Mouse (Mus musculus) frontal cortex, postnatal 14 days (tissue): Measurements from ENCODE around the gene Sh3bgrl.
"Not testable (repeated sequence)": the region's sequence is repeated elsewhere in the genome, so short reads cannot be mapped to it uniquely, and the experiment has no call there.

Source experiments
- DNase-seq, 2 experiments: peaks; one replicate each; pipeline ENCODE4 v3.0.0; 2022; ENCODE audit warnings: low spot score in 2 of 2

Sh3bgrl gene

DNA sequence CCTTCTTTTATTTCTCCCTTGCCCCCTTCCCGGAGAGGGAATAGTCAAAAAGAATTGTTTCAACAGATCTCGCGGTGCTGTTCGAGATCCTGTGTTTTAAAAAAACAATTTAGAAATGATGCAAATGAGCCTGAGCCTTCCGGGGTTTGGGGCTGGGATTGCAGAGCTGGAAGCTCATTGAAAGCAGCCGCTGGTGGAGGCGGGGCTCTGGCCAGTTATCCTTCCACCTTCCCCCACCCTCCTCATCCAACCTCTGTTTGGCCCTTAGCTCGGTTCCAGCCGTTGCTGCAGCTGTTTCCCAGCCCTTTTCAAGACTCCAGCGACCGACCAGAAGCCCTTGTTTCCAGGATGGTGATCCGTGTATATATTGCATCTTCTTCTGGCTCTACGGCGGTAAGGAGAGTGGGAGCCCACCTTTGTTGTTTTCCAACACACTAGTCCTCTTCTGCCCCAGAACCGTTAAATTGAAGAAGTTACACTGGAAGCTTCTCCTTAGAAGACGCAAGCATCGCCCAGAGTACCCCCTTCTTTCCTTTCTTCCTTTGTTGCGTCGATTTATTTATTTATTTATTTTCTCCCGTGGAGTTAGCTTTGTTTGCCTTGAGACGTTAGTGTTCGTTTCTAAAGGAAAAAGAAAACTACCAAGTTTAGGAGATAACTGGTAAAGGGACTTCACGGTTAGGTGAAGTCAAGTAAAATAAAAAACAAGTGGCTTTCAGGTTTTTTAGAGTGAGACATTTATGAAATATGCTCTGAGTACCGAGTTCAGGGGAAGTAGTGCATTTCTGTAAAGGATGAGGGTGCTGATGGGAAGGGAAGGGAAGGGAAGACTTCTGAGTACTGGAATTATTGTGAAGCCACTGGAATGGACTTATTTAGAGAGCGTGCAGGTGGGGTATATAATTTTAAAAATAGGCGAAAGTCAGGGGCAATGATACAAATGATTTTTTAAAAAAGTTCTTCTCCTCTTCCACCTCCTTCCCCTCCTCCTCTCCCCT lies at the start of gene Sh3bgrl:
Gene Sh3bgrl, plus strand, starts transcription at position 121 of the 998 bp plus-strand sequence.
- peak; percentile 30 to 34 for DNase-seq

- DNase-seq: no peak
Measured at GRCm38 (mm10) chrX:109047773-109048172, 47.4 kb upstream of the Sh3bgrl start.

- no peak for DNase-seq
Measured at GRCm38 (mm10) chrX:109071719-109072118, 23.4 kb upstream of the Sh3bgrl start.

DNA sequence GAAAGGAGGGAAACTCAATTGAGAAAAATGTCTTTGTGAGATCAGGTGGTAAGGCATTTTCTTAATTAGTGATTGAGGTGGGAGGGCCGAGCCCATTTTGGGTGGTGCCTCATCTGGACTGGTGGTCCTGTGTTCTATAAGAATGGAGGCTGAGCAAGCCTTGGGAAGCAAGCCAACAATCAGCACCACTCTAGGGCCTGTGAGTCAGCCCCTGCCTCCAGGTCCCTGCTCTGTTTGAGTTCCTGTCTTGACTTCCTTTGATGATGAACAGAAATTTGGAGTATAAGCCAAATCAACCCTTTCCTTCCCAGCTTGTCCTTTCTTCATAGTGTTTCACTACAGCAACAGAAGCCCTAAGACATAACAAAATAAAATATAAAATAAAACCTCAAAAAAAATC lies 19.4 kb upstream of the Sh3bgrl start:
- no peak for DNase-seq

GRCm38 (mm10) chrX:109076355-109076754 lies 18.8 kb upstream of the Sh3bgrl start:
- no peak for DNase-seq

GRCm38 (mm10) chrX:109079354-109079753 lies 15.8 kb upstream of the Sh3bgrl start:
- DNase-seq: not testable (repeated sequence)

- no peak for DNase-seq
Measured at GRCm38 (mm10) chrX:109087073-109087472, 8.1 kb upstream of the Sh3bgrl start.

DNA sequence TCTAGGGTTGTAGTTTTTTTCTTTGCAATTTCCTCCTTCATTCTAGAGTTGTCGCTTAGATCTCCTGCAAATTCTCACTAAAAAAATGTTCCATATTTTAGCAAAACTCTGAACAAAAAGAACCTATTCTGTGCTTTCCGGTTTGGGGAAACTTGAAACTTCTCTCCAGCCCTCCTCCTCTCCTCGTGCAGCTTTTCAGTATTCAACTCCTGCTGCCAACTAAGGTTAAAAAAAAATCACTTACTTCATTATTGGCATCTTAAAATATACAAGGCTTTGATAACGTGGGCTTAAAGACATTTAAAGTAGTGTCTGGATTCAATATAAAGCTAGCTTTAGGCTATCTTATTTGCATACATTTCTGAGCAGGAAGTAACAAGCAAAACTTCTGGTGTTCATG lies 365 bp upstream of the Sh3bgrl start:
- DNase-seq: no peak

DNA sequence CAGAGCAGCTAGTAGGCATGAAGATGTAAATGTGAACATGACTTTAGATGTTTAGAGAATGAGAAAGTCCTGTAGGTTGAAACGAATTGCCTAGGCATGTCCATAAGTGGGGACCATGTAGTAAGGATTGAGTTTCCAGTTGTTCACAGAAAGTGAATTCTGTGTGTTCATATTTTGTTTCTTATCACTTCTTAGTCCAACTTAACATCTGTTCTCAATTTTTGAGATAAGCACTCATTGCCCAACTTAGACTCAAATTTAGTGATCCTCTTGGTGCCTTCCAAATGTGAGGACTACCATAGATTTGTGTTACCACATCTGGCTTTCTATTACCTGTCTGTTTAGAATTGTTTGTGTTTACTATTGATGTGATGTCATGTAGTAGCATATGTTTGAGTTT lies 3.3 kb downstream of the Sh3bgrl start:
- DNase-seq: no peak

- DNase-seq: no peak
Measured at GRCm38 (mm10) chrX:109100441-109100840, 5.3 kb downstream of the Sh3bgrl start.

DNA sequence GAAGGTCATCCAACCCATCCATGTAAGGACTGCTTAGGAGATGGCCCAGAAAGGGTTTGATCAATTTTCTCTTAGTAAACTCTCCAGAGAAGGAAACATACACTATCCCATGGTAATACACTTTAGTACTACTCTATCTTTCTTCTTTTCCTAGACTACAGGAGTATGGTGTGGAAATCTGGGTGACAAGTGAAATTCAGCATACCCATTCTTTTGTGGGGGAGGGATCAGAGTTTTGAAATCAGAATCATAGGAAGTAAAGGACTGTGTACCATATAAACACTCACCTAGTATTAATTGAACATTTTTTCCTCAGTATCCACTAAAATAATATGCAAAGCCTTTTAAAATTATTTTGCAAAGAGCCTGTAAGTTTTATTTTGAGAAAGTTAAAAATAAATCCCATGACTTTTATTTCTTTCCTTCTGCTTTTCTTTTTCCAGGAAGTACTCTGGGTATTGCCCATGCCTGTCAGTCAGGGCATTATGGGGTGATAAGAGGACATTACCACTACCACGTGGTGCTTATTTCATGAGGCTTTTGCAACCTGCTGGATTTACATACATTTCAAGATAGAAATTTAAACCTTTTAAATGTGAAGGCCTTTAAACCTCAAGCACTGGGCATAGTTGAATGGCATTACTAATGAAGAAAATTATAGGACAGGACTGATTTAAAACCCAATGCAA lies 13.1 kb downstream of the Sh3bgrl start:
- no peak for DNase-seq

GRCm38 (mm10) chrX:109112885-109113284 lies 17.7 kb downstream of the Sh3bgrl start:
- no peak for DNase-seq

DNA sequence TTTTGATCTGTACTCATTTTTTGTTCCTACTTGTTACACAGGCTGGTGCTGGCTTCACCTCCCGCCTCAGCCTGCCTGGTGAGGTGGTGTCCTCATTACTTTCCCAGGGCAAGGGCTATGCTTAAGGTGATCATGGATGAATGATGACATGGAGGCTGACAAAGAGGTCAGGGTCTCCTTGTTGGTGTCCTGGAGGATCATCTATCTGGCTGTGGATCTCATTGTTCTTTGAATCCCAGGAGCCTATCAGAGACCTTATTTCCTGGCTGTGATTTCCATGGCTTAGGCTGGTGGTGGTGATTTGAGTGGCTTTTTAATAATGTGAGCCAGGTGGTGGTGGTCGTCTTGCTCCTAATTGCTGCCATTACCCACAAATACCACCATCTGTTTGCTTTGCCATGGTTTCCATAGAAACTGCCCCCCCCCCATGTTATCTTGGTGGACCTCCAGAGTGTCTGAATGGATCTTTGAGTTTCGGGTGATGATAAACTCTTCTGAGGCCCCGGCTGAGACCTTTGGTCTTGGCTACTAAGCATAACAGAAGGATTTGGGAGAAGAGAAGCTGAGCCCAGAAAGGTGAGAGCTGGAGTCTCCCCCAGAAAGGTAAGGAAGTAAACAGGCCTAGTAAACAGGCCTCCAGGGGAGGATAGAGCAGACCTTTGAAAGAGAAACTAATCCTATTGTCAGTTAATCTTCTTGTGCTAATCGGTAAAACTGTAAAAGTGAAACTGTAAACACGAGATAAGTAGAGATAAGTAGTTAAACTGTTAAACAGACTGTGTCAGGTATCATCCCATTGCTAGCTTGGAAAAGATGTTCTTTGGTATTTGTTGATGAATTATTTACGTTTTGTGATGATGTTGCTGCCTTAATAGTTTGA lies 18.5 kb downstream of the Sh3bgrl start:
- no peak for DNase-seq

- DNase-seq: no peak
Measured at GRCm38 (mm10) chrX:109119829-109120826, 25.0 kb downstream of the Sh3bgrl start.

DNA sequence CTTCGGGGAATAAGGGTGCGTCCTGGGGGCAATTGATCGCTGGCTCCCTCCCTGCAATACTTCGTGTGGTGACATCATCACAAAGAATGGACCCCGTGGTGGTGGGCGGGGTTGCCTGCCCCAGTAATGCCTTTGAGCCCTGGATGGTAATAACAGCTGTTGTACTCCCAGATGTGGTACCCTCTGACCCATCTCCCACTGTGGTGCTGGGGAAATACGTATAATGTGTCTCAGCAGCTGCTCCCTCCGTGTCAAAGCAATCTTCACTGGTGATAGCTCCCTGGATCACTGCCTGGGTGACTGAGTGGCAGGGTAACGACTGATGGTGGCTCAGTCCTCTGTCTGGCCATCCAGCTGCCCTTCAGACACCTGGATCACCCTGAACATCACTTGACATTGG lies 26.0 kb downstream of the Sh3bgrl start:
- DNase-seq: no peak

- no peak for DNase-seq
Measured at GRCm38 (mm10) chrX:109122670-109123069, 27.5 kb downstream of the Sh3bgrl start.

DNA sequence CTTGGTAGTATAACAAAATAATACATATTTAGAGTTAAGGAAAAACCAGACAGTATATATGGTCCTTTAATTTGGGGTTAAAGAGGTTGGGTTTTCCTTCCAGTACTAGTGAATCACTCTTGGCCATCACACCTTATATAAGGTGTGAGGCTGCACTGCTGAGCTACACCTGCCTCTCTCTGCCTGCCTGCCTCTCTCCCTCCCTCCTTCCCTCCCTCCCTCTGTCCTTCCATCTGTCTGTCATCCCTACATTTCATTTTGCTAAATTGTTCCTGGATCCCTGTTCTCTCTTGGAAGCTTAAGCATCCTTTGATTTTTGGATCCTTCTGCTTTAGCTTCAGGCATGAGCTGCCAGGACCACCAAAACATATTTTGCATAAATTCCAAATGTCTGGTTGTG lies 28.6 kb downstream of the Sh3bgrl start:
- no peak for DNase-seq

- no peak for DNase-seq
Measured at GRCm38 (mm10) chrX:109126847-109127246, 31.7 kb downstream of the Sh3bgrl start.

GRCm38 (mm10) chrX:109127551-109128088 lies 32.5 kb downstream of the Sh3bgrl start:
- DNase-seq: no peak

GRCm38 (mm10) chrX:109130066-109130465 lies 34.9 kb downstream of the Sh3bgrl start:
- no peak for DNase-seq
